Mouse (Mus musculus) thymus, postnatal 4 days (tissue): ENCODE data around the gene Wwc2.
A peak's percentile ranks its signal among the peaks of the same experiment; 100 is the strongest.

Experiments
- DNase-seq: peaks from one replicate; pipeline ENCODE4 v3.0.0; 2021

The Wwc2 gene

DNA sequence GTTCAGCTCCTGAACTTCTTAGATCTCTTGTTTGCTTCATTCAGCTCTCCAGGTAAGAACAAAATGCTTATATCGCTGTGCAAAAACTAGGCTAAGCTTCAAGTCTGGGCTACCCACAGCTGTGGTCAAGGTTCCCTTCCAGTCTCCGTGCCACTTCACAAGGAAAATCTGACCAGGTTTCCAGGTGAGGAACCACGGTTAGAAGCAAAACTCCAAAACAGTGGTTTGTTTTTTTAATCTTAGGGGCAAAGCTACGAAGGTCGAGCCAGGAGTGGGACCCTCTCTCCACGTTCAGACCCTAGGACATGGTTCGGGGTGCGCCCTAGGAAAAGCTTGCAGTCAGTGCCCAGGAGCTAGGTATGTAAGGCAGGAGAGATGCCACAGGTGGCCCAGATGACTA lies 1.5 kb downstream of the Wwc2 start:
- no peak for DNase-seq

DNA sequence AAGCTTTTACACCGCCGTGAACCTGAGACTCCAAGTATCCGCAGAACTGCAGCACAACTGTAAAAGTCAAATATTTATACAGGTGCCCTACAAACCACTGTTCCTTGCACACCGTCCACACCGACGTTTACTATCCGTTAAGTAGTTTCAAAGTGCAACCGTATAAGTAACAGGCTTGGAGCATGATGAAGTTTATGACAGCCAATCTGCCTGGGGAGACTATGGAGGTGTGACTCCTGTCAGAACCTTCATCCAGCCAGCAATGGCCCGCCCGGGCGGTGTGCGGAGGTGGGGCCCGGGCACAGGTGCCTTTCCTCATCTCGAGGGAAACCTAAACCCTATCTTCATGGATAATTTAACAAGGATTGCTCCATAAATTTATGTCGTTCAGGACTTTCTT lies 2.6 kb downstream of the Wwc2 start:
- no peak for DNase-seq

DNA sequence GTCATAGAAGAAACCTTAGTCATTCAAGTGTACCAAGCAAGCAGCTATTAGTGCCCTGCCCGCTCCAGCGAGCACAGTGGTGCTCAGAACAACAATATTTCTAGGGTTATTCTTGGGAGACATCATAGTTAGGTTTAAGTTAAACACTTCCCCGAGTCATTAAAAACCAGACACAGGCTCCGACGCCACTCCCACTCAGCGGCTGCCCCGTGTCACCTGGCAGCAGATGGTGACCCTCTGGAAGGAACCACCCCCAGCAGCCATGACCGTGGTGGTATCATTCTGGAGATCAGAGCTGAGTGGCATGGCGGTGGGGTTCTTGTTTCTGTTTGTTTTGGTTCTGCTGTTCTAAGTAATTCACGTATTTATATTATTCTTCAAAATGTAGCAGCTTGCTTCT lies 5.1 kb downstream of the Wwc2 start:
- no peak for DNase-seq

DNA sequence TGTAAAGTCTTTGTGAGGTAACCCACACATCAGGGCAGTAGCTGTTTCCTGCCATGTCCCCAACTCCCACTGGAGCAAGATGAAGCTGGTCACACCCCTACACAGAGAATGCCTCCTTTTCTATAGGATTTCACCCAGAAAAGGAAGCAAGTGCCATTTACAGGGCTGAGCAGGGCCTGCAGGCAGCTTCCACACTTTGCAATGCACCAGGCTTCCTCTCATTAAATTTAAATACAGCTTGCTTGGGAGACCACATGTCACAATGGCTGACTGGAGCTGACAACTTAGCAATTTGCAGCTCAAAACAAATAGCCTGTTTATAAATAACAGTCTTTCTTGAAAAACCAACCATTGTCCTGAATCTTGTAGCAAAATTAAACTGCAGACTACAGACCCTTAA lies 5.5 kb downstream of the Wwc2 start:
- DNase-seq = no peak

DNA sequence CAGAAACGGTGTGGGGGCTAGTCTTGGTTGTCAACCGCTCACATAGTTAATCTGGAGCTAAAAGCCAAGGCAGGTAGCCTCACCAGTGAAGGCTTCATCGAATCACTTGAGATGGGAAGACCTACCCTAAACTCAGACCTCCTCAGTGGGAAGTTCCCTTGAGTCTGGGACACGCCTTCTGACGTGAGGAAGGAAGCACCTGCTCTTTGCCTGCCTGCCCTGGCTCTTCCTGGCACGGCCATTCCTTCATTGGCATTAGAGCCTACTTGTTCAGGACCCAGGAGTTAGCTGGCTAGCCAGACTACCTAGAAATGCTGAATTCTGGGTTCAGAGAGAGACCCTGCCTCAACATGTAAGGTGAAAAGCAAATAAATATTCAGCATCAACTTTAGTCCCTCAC lies 9.6 kb downstream of the Wwc2 start:
- DNase-seq = no peak

DNA sequence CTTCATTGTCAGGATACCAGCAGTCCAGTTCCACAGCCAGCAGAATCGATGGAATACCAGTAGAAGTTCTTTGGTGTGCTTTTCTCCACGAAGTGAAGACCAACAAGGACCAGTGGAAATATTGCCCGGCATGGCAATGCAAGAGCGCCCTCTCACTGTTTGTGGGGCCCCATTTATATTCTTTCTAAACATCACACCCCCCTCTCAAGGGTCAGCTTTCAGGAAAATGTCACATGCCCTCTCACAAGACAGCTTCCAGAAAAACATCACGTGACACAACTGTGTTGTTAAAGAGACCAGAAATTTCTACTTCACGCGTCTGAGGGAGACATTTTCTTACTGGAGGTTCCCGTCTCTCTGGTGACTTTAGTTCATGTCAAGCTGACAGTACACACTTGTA lies 10.8 kb downstream of the Wwc2 start:
- DNase-seq = no peak

DNA sequence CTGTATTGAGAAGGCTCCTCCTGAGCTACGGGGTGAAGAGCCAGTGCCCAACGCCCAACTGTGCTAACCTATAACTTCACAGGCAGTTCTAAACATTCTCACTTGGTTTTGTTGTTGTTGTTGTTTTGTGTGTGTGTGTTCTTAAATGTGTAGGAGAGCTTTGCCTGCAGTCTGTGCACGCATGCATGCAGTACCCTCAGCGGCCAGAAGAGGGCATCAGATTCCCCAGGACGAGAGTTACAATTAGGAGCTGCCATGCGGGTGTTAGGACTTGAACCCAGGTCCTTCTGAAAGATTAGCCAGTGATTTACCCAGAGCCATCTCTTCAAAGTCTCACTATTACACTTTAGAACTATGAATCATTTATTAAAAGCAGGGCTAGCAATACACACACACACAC lies 12.0 kb downstream of the Wwc2 start:
- peak; percentile 71 for DNase-seq

DNA sequence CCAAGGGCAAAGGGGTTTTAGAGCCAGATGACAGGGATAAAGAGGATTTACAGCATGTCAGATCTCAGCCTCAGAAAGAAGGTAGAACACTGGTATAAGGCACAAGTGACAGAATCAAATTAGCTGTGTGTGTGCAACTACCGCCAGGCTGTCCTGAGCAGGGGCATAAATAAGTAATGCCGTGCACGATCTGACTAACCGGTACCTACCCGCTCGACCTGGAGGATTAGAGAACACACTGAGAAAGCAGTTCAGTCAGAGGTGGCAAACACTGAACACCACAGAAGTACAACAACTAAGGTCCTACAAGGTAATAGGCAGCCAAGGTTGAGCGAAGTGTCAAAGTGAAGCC lies 15.8 kb downstream of the Wwc2 start:
- DNase-seq = no peak

DNA sequence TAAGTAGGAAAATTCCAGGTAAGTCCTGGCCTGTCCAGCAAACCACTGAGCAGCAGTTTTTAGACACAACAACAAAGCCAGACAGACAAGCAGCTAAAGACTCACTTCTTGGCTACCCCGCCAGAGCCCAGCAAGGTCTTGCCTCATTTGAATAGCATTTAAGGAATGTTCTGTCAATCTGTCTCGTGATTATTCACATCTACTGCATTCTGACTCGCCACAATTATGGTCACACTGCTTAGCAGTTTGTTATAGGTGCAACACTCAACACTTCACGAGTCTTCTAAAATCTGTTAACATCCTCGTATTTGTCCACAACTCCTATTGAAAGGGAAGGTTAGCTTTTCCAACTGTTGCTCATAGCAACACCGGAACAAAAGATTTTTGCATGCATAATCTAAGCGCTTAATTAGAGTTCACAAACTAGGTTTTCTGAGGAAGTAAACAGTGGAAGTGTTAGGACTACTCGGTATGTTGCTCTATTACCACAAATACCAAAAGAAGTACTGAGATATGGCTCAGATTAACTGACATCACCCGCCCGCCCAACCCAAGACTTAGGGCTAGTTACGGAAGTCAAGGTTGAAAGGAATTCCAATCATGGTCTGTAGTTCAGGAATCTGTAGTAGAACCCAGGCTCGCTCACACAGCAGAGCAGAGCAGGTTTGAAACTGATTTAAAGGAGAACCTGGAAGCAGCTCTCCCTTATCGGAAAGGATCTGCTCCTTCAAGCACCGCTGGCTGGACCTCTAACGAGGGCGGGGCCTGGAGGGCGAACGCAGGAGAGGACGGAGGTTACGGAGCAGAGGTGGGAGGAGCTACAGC lies 16.4 kb downstream of the Wwc2 start:
- DNase-seq = no peak

DNA sequence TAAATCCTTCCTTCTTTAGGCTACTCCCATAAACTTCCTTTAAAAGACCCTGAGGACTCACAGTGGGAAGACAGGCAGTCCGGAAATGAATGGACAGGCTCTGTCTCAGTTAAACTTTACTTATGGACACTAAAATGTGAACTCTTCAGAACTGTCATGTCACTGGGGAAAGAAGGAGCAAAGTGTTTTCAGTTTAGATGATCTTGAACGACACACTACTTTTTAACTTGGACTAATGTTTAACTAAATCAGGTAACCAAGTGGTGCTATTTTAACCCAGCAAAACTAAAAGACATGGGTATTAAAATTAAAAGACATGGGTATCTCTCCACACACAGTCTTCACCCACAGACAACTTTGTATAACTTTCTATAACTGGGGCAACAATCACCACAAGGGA lies 19.6 kb downstream of the Wwc2 start:
- DNase-seq = no peak

DNA sequence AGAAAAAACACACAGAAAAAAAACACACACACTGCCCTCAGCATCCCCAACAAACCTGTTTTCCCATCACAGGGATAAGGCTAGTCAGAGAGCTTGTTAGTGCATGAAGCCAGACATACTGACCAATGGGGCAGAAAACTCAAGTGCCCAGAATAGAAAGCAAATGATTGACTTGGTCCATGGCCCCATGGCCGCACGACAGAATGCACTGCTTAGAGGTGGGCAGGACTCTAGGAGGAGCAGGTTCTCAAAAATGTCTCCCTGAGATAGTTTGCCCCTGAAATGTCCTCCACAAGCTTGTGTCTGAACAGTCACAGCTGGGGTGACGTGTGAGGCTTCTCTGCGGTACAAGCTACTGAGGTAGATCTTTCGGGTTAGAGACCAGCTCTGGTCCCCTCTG lies 20.1 kb downstream of the Wwc2 start:
- no peak for DNase-seq

DNA sequence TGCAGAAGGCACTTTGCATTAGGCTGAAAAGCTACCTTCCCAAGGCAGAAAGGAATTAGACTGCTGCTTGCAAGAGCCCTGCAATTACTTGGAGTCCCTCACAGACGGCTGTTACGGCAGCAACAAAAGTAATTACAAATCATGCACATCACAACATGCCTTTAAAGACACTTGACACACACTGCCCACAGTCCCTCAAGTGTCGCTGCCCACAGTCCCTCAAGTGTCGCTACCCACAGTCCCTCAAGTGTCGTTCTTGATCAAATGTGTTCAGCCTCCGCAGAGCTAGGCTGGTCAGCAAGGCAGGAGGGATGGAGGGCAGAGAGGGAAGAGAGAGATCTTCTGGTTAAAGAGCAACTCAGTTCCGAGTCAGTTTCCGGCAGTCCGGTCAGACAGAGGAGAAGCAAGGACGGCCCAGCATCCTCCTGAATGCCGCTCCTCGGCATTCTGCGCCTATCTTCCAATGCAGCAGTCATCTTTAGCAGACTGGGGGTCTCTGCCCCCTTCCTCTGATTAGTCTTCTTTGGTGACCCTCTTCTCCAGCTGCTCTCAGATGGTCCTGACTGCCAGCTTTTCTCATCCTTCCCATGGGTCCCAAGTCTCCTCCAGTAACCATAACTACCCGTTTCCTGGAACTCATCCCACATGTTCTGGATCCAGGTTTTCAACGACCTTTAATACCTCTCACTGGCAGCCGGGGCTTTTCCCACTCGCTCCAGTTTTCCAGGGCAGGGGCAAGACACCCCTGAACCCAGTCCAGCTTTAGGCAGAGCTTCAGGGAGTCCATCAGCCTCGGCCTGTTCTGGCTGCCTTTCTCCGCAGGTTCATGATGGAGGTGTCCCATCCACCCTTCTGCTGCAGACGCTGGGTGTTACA lies 23.4 kb downstream of the Wwc2 start:
- DNase-seq = no peak

DNA sequence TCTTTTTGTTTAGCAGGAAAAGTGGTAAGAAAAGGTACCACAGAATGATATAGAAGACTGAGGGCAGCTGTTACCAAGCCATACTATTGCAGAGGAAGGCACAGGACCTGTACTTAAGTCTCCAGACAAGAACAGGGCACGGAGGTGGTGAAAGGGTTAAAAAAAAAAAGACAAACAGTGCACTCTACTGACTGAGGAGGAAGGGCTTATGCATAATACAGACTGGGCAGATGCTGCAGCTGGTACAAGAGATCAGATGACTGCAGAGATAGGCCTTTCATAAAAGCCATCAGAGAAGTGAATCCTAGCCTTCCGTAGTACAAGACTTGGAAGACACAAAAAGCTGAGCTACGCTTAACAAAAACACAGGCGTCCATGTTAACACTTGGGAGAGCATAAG lies 28.2 kb downstream of the Wwc2 start:
- DNase-seq = no peak

DNA sequence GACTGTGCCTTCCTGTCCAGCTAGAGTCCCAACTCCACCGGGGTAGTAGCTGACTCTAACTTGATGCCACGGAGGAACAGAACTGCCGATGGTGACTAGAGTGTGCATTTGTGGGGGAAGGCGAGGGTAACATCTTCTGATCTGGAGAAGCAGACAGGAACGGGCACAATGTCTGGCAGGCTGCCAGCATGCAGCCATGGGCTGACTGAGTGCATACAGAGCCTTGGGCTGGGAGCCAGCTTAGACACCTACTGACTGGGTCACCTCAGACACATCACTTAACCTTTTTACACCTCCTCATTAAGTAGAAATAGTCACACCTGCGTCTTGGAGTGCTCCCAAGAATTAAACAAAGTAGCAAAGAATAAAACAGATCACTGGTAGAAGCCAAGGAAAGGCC lies 28.7 kb downstream of the Wwc2 start:
- DNase-seq = no peak

DNA sequence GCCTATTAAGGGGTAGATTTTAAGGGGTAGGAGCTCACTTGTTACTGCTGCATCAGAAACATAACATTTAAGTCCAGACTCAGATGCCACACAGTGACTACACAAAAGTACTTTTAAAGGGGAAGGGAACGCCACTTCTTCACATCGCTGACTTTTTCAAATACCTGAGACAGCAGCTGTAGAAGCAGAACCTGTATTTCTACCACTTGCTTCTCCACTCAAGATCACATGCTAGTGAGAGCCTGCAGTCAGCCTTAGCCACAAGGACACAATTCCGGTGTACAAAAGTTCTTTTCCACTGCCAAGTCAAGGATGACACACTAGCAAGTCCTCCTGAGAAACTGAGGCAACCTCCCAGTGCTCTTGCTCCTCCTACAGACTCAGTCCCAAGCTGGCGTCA lies 33.2 kb downstream of the Wwc2 start:
- no peak for DNase-seq

DNA sequence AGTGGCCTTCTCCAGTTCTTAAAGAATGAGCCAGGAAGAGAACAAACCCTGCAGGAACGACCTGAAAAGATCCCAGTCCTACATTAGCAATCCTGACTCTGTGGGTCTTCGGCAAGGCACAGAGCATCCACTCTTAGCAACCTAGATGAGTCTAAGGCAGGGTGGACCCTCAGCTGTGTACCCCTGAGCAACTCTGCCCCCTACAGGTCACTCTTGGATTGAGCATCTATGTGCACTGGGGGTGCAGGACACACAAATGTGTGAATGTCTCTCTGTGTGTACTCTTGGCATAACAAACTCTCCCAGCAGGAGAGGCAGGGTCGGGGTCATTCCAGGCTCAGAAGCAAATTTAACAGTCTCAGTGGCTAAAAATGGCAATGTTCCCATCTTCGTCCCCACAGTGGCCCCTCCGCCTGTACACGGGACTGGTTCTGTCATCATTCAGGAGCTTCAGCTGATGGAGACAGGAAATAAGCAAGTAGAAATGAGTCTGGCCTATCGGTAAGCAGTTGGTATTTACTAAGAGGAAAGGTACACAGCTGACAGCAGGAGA lies 39.3 kb downstream of the Wwc2 start:
- DNase-seq = peak; percentile 63

DNA sequence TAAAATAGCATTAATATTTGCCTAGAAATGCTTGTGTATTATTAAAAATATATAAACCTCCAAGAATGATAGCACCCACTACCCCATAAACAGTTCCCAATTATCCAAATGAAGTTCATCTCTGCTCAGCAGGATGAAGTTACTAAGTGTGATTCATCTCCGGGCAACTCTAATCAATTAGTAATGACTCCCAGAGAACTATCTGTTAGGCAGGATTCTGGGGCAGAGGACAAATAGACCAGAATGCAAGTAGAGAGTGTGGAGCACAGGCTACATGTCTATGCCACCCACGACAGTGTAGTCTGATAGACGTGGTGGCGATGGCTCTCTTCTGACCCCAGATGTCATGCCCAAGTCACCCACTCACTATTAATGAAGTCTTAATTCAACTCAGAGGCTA lies 41.9 kb downstream of the Wwc2 start:
- DNase-seq = no peak

DNA sequence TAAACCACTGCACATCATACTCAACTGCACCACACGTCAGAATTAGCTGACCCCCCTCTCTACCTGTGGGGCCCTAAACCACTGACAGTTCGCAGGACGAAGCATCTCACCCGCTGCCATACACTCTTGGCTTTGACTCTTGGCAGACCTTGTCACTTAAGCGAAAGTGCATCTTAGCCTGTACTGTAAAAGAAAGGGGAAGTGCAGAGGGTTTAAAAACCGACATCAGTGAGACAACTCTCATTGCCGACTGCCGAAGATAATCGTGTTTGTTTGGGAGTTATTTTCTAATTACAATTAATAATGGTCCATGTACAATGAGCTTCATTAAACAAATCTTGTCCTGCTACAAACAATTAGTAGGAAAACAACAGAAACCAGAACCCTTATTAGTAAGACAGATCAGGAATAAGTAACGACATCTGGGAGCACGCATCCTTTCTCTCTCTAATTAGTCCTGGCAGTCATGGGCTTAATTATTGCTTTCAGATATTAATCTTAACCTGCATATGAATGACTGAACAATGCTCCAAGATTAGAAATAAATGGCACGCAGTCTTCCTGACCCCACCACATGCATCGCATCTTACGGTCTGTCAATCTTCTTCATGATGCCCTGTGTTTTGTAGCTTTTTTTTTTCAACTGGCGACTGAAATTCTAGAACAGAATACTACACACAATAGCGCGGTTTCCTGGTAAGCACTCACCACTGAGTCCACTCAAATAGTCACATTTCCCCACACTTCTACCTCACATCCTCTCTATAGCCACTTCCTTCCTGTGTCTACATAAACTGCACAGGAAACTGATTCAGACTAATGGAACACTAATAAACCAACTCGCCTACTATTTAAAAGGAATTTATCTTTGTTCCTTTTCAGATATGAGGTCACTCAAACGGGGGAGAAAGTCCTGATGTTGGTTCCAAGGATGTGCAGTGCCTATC lies 42.8 kb downstream of the Wwc2 start:
- DNase-seq = no peak

DNA sequence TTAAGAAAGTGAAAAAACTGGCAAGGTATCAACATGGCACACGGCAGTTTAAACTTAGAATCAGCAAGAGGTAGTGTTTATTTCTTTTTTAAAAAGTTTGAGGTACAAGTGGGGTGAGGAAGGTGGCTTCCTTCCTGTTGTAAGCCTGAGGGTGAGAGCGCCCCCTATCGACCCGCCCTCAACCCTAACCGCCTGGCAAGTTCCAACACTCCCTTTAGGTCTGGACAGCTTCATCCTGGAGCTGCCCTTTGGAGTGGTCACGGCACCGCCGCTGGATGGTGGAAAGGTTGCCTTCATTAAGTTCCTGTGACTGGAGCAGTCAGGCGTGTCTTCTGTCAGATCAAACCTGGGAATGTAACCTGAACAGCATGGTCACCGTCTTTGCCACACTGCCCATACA lies 47.7 kb downstream of the Wwc2 start:
- peak; percentile 73 for DNase-seq

DNA sequence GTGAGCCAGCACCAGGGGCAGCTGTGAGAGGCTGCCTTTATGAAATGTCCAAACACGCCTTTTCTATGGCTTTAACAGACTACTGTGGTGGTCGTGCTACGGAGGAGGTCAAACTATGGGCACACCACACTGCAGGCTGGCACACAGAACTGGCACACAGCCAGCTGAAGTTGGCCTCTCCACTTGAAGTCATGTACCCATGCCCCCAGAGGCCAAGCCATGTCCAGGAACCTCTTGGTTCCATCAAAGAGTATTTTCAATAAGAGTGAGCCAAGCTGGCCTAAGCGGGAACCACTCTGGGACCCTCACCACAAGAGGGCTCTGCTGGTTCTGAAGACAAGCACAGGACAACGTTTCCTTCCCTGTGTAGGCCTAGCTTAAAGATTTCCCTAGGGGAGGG lies 49.7 kb downstream of the Wwc2 start:
- no peak for DNase-seq

DNA sequence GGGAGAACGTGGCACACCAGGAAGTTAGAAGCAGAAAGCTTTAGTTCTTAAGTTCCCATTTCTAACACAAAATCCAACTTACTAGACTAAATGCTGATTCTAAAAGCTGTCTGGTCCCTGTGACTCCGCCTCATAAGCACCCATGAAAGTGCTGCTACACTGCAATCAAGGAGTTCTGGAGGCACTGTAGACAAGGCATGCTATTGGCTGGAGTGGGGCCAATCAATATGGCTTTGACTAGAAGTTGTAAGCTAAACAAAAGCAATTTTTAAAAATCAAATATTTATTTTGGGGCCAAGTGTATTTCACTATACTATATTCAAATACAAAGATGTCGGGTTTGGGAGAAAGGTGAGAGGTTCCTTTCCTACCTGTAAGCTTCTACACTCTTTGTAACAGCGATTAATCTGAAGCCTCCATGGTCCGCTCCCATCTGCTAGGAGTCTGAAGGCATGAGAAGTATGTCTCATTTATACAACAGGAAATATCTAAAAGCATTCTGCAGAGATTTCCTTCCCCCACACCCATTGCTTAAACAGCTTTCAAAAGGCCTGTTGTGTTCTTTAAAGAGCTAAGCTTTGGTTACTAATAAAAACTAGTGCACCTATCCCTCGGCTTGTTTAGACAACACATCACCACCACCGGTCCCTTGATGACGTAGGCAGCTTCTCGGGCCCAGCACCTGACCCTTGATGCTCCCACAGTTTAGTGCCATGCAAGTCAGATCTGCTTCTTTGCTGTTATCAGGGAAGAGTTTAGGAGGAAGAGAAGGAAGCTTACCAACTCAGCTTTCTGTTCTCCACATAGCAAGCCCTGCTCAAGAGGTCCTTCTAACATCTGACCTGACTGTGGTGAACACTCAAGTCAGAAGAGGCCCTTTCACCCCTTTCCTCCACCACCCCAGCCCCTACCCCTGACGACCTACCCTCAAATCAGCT lies 50.5 kb downstream of the Wwc2 start:
- DNase-seq = no peak

DNA sequence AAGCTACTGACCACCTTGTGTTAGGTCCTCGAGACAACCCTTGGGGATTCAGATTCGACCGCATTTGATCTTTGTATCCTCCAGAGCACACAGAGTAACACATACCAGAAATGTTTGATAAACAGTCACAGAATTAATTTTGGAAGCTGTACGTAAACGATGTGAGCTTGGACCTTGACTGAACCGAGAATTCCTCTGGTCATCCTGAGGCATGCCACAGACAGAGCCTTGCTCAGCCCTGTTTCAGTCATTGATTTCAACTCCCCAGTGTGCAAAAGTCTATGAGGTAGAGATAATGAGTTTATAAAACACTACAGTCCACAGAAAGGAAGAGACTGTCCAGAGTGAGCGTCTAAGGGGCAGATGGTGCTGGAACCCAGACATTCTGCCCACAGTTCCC lies 51.5 kb downstream of the Wwc2 start:
- no peak for DNase-seq
